Mouse (Mus musculus) small intestine, adult 2 months (tissue): ENCODE data around the gene Mob3a. TPM values are rescaled to one million over a fixed set of nuclear protein-coding genes. Genes with fewer than 3 reads are reported as not detected.

Source experiments
- H3K27ac ChIP-seq: fragments of 200-500 bp; 2 replicates; pipeline ENCODE4 v1.5.1; 2012; ENCODE audit warnings: low read depth, low read length, control low read depth, inconsistent platforms; ENCODE audit not compliant: insufficient read depth
- H3K27me3 ChIP-seq: fragments of 200-500 bp; 2 replicates; pipeline ENCODE4 v1.6.1; 2012; ENCODE audit warnings: mild to moderate bottlenecking, moderate library complexity, low read length, inconsistent platforms; ENCODE audit not compliant: control insufficient read depth, insufficient read depth
- H3K36me3 ChIP-seq: fragments of 200-500 bp; 2 replicates; pipeline ENCODE4 v1.6.1; 2012; ENCODE audit warnings: mild to moderate bottlenecking, low read length, control low read depth, inconsistent platforms; ENCODE audit not compliant: control insufficient read depth, insufficient read depth
- H3K4me1 ChIP-seq: fragments of 200-500 bp; 2 replicates; pipeline ENCODE4 v1.6.1; 2012; ENCODE audit warnings: low read length, inconsistent platforms, mixed read lengths; ENCODE audit not compliant: control insufficient read depth, insufficient read depth, insufficient read length
- H3K4me3 ChIP-seq: fragments of 200-500 bp; 2 replicates; pipeline ENCODE4 v1.5.1; 2012; ENCODE audit warnings: low read depth, mild to moderate bottlenecking, control low read depth, inconsistent platforms, low read length, moderate library complexity
- CTCF ChIP-seq: fragments of 200-500 bp; IDR thresholded peaks from 2 replicates; pipeline ENCODE4 v1.5.1; 2012; ENCODE audit warnings: low read depth, mild to moderate bottlenecking, control low read depth, inconsistent platforms, low read length, moderate library complexity, mixed read lengths; ENCODE audit not compliant: insufficient replicate concordance, insufficient read length; ENCODE audit errors: extremely low read depth
- POLR2A ChIP-seq: fragments of 200-500 bp; IDR thresholded peaks from 2 replicates; pipeline ENCODE4 v1.6.1; 2012; ENCODE audit warnings: low read depth, mild to moderate bottlenecking, control low read depth, inconsistent platforms, low read length, moderate library complexity
- WGBS: fragments of 180-500 bp; shearing (Covaris S2); methylation state at CpG from one replicate; pipeline ENCODE4 v1.1.7; 2018; 5-methylcytosine and 5-hydroxymethylcytosine counted together
- polyA plus RNA-seq: library from polyadenylated mRNA; depleted of rRNA; stranded (reverse); fragments of >200 nt; gene quantifications from 2 replicates; pipeline ENCODE4 v1.2.3, GENCODE M21; 2012

Mob3a gene
- polyA plus RNA-seq, 1 experiment, result 40.0 TPM

GRCm38 (mm10) chr10:80700038-80700504, 1.7 kb downstream of the Mob3a start:
- H3K27me3 ChIP-seq, result no peaks in the 10 kb centered on the region
- peaks cover 19% of the 10 kb centered on the region for H3K4me1 ChIP-seq
- TF ChIP-seq POLR2A, result no peak
- peak overlapping the region; percentile 34 for H3K27ac ChIP-seq
- H3K4me3 ChIP-seq, result peak overlapping the region; percentile 32
- 76% methylated on average over 7 of the region's 7 CpGs for WGBS
- H3K36me3 ChIP-seq, result no peaks in the 10 kb centered on the region

DNA sequence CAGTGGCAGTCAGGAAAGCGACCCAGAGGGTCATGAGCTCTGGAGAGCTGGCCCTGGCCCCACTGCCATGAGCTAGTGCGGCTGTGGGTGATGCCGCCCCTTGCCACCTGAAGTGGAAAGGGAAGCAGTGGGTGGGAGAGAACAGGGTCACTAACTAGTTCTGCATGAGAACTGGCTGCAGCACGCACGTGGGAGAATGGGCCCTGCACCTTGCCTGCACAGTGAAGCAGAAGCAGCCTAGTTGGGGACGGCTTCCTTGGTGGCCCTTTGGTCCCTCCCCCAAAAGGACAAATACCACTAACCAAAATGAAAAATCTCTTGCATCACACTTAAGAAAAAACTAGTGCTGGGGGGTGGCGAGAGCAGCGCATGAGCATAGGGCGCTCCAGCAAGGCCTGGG, 3.2 kb downstream of the Mob3a start:
- no peaks in the 10 kb centered on the region for H3K27me3 ChIP-seq
- H3K27ac ChIP-seq, result peak overlapping the region; percentile 32
- peaks cover 28% of the 10 kb centered on the region for H3K4me1 ChIP-seq
- WGBS, result 83% methylated on average over 9 of the region's 9 CpGs
- no peak for TF ChIP-seq CTCF
- TF ChIP-seq POLR2A, result no peak
- H3K4me3 ChIP-seq, result peak overlapping the region; percentile 21
- peaks cover 3% of the 10 kb centered on the region; the same call in 1 of the 2 replicates for H3K36me3 ChIP-seq

DNA sequence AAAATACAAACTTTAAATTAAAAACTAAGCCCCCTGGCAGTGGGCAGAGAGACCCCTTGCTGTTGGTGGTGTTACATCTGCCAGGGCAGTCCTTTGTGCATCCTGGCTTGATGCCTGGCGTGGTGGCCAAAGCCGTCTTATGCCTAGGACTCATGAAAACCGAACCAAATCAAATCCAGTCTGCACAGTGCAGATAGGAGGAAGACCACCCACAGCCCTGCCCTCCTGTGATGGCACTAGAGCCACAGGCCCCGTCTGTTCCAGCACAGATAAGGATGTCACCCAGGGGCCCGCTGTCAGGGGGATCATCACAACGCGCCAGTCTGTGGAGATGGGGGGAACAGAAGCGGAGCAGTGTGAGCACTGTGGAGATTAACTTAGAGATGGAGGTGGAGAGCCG, 4.0 kb downstream of the Mob3a start:
- Histone ChIP-seq H3K4me3 (0 out of 2 replicates have a peak overlapping the region, but pooled peaks have one; percentile 1), H3K4me1 (peaks cover 25% of the 10 kb centered on the region), H3K36me3 (peaks cover 3% of the 10 kb centered on the region; the same call in 1 of the 2 replicates), H3K27me3 (no peaks in the 10 kb centered on the region), H3K27ac (peak overlapping the region; percentile 32; the same call in 1 of the 2 replicates)
- WGBS, result 86% methylated on average over 9 of the region's 9 CpGs
- no peak for TF ChIP-seq CTCF
- no peak for TF ChIP-seq POLR2A

DNA sequence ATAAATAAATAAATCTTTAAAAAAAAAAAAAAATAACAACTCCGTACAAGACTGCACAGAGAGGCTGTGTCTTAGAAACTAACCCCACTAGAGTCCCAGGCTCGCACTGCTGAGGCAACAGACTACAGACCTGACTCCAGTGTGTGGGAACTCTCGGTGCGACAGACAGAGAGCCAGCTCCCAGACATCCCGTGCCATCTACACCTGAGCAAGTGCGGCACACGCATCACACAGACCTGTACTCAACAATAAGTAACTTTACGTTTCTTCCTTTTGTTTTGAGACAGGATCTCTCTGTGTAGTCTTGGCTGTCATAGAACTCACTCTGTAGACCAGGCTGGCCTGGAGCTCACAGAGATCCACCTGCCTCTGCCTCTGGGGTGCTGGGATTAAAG, 4.4 kb downstream of the Mob3a start:
- Histone ChIP-seq H3K36me3 (peaks cover 3% of the 10 kb centered on the region; the same call in 1 of the 2 replicates), H3K4me1 (peaks cover 27% of the 10 kb centered on the region), H3K27me3 (no peaks in the 10 kb centered on the region), H3K27ac (no peak overlapping the region), H3K4me3 (no peak overlapping the region)
- TF ChIP-seq CTCF, result no peak
- no peak for TF ChIP-seq POLR2A
- WGBS, result 87% methylated on average over 8 of the region's 8 CpGs

GRCm38 (mm10) chr10:80696502-80697392, 5.0 kb downstream of the Mob3a start:
- Histone ChIP-seq H3K36me3 (peaks cover 3% of the 10 kb centered on the region; the same call in 1 of the 2 replicates), H3K27me3 (no peaks in the 10 kb centered on the region), H3K27ac (peak overlapping the region; percentile 88), H3K4me1 (peaks cover 28% of the 10 kb centered on the region), H3K4me3 (0 out of 2 replicates have a peak overlapping the region, but pooled peaks have one; percentile 12)
- TF ChIP-seq CTCF, result no peak
- TF ChIP-seq POLR2A, result no peak
- WGBS, result 60% methylated on average over 12 of the region's 12 CpGs

DNA sequence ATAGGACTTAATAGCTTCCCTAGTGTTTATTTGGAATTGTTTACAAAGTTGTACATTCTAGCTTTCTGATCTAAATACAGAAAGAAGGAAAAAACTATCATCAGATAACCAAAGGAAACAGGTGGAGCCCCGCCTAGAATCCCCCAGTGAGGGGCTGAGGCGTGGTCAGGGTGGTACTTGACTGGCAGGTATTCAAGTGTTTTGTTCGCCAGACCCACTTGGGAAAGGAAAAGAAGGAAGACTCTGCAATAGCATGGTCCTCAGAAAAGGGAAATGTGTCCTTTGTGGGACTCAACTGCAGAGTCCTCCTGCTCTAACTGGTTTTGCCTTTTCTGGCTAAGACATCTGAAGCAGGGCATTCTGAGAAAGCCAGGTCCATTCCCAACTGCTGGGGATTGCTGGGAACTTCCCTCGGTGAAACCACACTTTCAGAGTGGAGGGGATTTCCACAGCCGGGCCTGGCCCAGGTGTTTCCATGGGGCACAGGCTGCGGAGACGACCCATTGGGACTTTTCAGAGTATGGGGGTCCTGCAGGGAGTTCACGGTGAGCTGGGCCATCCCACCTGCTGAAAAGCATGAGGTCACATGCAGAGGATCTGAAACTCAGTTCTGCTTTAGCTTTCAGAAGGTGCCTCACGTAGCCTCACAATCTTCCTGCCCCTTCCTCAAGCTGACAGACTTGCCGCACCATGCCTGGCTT, 5.8 kb downstream of the Mob3a start:
- Histone ChIP-seq H3K4me1 (peaks cover 26% of the 10 kb centered on the region), H3K27me3 (no peaks in the 10 kb centered on the region), H3K4me3 (no peak overlapping the region), H3K36me3 (peaks cover 4% of the 10 kb centered on the region; the same call in 1 of the 2 replicates), H3K27ac (peak overlapping the region; percentile 88)
- WGBS, result 69% methylated on average over 10 of the region's 10 CpGs
- TF ChIP-seq CTCF (no peak), POLR2A (no peak)

DNA sequence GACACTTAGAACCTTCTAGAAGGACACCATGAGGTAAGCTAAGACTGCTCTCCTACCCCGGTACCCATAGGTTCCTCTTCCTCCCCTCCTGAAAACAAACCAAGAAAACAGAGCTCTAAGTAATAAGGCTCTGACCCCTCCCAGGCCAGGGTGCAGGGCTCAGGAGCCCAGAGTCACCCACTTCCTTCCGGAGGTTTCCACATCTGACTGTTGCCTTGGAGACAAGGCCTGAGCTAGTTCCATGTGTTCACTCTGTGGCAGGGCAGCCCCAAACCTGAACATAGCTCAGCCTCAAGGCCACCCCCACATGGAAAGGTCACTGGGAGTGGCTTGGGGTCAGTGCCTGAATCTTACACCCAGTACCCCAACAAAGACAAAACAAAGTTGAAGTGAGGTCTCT, 6.6 kb downstream of the Mob3a start:
- TF ChIP-seq POLR2A, result no peak
- TF ChIP-seq CTCF, result no peak
- peaks cover 11% of the 10 kb centered on the region; the same call in 1 of the 2 replicates for H3K36me3 ChIP-seq
- H3K4me3 ChIP-seq, result no peak overlapping the region
- H3K27me3 ChIP-seq, result no peaks in the 10 kb centered on the region
- H3K27ac ChIP-seq, result peak overlapping the region; percentile 93
- WGBS, result 43% methylated on average over 2 of the region's 2 CpGs
- H3K4me1 ChIP-seq, result peaks cover 23% of the 10 kb centered on the region
